Mouse (Mus musculus) embryo, embryonic 11 days (tissue): ENCODE data around the gene Tbxa2r.

Source experiments
- DNase-seq: peaks from one replicate; pipeline ENCODE4 v3.0.0-alpha.2; 2015

Tbxa2r gene

GRCm38 (mm10) chr10:81328386-81328785 is at the start of gene Tbxa2r:
Gene Tbxa2r, plus strand, starts transcription at chr10:81328731.
- peak; percentile 45 for DNase-seq

GRCm38 (mm10) chr10:81279496-81279895 is 49.0 kb upstream of the Tbxa2r start:
- peak; percentile 51 for DNase-seq

GRCm38 (mm10) chr10:81284189-81284588 is 44.3 kb upstream of the Tbxa2r start:
- DNase-seq = no peak

- no peak for DNase-seq
Observed at GRCm38 (mm10) chr10:81284719-81285118, 43.8 kb upstream of the Tbxa2r start.

- peak; percentile 96 for DNase-seq
Observed at GRCm38 (mm10) chr10:81285694-81286450, 42.7 kb upstream of the Tbxa2r start.

GRCm38 (mm10) chr10:81286586-81286985 is 41.9 kb upstream of the Tbxa2r start:
- DNase-seq = no peak

GRCm38 (mm10) chr10:81287513-81288157 is 40.9 kb upstream of the Tbxa2r start:
- peak; percentile 33 for DNase-seq

GRCm38 (mm10) chr10:81288601-81289000 is 39.9 kb upstream of the Tbxa2r start:
- peak; percentile 50 for DNase-seq

GRCm38 (mm10) chr10:81289278-81289677 is 39.3 kb upstream of the Tbxa2r start:
- DNase-seq = peak; percentile 77

GRCm38 (mm10) chr10:81289811-81290210 is 38.7 kb upstream of the Tbxa2r start:
- DNase-seq = no peak

- DNase-seq = no peak
Observed at GRCm38 (mm10) chr10:81290698-81291460, 37.7 kb upstream of the Tbxa2r start.

- no peak for DNase-seq
Observed at GRCm38 (mm10) chr10:81291511-81292104, 36.9 kb upstream of the Tbxa2r start, which contains the start of gene Tjp3. Gene Tjp3, minus strand, starts transcription at chr10:81291581.

- DNase-seq = peak; percentile 100
Observed at GRCm38 (mm10) chr10:81292554-81293333, 35.8 kb upstream of the Tbxa2r start, which contains the start of gene Pip5k1c. Gene Pip5k1c, plus strand, starts transcription at chr10:81292963.

- no peak for DNase-seq
Observed at GRCm38 (mm10) chr10:81293334-81294030, 35.0 kb upstream of the Tbxa2r start.

GRCm38 (mm10) chr10:81294442-81294841 is 34.1 kb upstream of the Tbxa2r start:
- no peak for DNase-seq

GRCm38 (mm10) chr10:81295185-81295584 is 33.3 kb upstream of the Tbxa2r start:
- DNase-seq = no peak

GRCm38 (mm10) chr10:81297246-81297645 is 31.3 kb upstream of the Tbxa2r start:
- no peak for DNase-seq

- no peak for DNase-seq
Observed at GRCm38 (mm10) chr10:81297845-81298244, 30.7 kb upstream of the Tbxa2r start.

- DNase-seq = no peak
Observed at GRCm38 (mm10) chr10:81298369-81299100, 30.0 kb upstream of the Tbxa2r start.

GRCm38 (mm10) chr10:81299585-81300351 is 28.8 kb upstream of the Tbxa2r start:
- DNase-seq = no peak
